Mouse (Mus musculus) spleen, adult 18-20 months (tissue): ENCODE measurements around the gene Ace3.

Experiments used
- DNase-seq, 2 experiments: peaks; one replicate each; pipeline ENCODE4 v3.0.0; 2022; ENCODE audit warnings: mixed read lengths in 2 of 2

Gene Ace3

DNA sequence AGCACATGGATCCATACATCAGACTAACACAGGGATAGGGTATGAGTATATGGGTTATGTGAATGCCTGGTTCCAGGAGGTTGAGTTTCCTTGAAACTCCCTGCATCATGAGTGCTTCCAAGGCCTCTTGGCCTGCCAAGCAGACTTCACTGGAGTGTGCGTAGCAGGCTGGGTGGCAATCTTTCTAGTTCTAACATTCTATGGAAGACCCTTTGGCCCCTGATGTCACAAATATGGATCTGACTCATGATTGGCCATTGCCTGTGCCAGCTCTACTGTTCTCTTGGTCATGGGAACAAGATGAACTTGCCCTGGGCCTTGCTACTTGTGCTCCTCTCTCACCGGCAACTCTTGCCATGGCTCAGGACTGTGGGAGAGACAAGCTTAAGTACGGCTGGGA is at the start of gene Ace3:
TSS of gene Ace3 (plus strand) at position 301 of the 400 bp plus-strand sequence.
- no peak for DNase-seq

GRCm38 (mm10) chr11:105944770-105945672 is 49.5 kb upstream of the Ace3 start:
- DNase-seq = no peak

DNA sequence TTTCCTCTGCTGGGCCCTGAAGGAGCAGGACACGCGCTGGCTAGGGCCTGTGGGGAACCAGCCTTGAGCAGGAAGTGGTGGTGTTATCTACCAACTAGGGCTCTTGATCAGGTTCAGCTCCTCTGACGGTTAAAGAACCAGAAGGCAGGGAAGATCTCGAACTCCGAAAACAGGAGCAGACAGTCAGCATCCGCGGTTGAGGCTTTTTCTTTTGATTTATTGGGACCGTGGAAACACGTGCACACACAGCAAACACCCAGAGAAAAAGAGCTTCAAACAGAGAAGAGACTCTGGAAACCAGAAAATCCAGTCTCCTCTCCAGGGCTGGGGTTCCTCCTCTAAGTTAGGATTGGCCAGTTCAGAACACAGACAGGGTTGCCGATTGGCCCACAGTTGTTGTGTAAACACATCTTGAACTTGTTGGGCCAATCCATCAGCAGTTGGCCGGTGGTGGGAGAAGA is 47.8 kb upstream of the Ace3 start:
- DNase-seq = no peak

GRCm38 (mm10) chr11:105948255-105948654 is 46.2 kb upstream of the Ace3 start:
- DNase-seq = no peak

- no peak for DNase-seq
Observed at GRCm38 (mm10) chr11:105950519-105950918, 44.0 kb upstream of the Ace3 start.

- DNase-seq = no peak
Observed at GRCm38 (mm10) chr11:105951601-105952044, 42.9 kb upstream of the Ace3 start.

DNA sequence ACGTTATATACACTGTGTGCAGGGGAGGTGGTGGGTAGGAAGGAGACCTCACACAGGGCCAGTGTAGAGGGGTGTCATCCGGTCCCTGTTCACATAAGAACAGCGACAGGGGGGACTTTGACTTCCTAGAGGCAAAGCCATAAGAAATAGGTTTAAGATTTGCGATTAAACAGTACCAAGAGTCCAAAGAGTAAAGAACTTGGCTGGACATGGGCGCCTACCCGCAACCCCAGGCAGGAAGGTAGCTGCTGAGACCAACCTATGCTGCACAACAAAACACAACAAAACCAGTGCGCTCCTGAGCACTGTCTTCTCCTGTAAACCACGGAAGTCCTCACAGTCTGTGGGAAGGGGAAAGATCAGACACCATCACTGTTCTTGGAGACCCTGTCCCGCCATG is 42.4 kb upstream of the Ace3 start:
- DNase-seq = no peak

DNA sequence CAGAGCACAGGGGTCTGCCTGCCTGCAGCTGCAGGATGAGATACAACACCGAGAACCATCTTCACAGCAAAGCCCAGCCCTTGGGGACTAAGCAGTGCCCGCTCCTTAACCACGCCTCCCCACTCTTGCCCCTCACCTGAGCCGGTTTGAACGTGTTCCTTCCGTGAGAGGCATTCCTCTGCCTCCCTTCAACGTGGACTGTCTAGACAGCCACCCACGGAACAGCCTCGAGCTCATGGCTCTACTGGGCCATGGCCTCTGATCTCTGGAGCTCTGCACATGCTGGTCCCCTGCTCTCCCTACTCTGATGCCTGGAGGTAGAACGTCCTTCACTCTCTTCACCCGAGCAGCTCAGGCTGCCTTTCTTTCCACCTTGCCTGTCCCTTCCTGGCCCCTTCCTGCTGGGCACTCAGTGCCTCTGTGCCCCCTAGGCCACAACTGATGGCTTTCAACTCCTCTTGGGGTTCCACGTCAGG is 41.5 kb upstream of the Ace3 start, which contains the start of gene Cyb561:
TSS of gene Cyb561 (minus strand) at position 426 of the 476 bp plus-strand sequence.
- DNase-seq = no peak

DNA sequence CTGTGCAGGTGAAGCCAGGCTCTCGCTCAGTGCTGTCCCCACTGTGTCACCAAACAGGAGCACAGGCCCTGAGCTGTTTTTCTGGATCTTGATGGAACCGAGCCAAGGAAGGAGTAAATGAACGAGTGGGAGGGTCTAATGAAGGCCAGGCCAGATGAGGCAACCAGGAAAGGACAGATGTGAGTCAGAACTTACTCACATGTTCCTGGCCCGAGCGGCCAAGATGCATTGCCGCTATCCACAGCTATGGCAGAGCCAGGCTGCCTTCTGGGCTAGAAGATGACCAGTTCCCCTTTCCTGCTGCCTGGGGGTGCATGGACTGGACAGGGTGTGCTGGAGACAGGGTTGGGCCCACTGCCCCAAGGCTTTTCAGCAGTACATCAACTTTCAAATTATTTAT is 41.1 kb upstream of the Ace3 start:
- no peak for DNase-seq

- no peak for DNase-seq
Observed at GRCm38 (mm10) chr11:105955815-105956430, 38.6 kb upstream of the Ace3 start.

GRCm38 (mm10) chr11:105957501-105957900 is 37.0 kb upstream of the Ace3 start:
- DNase-seq = no peak

- DNase-seq = no peak
Observed at GRCm38 (mm10) chr11:105958566-105958965, 35.9 kb upstream of the Ace3 start.

DNA sequence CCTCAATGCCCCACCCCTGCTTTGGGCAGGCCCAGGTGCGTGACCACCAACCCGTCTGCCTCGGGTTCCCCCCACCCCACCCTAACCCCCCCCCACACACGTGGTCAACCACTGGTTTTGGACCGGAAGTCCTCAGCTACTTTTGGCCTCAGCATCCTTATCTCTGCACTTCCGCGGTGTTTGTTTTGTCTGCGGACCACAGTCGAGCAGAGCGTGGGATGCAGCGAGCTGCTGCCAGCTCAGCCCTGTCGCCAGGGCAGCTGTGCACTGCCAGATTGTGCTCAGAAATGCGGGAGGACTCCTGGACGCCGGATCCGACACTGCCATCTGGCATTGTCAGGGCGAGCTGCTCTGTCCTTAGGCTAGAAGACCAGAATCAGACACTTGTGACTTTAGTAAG is 35.1 kb upstream of the Ace3 start:
- DNase-seq = no peak

GRCm38 (mm10) chr11:105964691-105965090 is 29.8 kb upstream of the Ace3 start:
- DNase-seq = no peak

- no peak for DNase-seq
Observed at GRCm38 (mm10) chr11:105966288-105966687, 28.2 kb upstream of the Ace3 start.

DNA sequence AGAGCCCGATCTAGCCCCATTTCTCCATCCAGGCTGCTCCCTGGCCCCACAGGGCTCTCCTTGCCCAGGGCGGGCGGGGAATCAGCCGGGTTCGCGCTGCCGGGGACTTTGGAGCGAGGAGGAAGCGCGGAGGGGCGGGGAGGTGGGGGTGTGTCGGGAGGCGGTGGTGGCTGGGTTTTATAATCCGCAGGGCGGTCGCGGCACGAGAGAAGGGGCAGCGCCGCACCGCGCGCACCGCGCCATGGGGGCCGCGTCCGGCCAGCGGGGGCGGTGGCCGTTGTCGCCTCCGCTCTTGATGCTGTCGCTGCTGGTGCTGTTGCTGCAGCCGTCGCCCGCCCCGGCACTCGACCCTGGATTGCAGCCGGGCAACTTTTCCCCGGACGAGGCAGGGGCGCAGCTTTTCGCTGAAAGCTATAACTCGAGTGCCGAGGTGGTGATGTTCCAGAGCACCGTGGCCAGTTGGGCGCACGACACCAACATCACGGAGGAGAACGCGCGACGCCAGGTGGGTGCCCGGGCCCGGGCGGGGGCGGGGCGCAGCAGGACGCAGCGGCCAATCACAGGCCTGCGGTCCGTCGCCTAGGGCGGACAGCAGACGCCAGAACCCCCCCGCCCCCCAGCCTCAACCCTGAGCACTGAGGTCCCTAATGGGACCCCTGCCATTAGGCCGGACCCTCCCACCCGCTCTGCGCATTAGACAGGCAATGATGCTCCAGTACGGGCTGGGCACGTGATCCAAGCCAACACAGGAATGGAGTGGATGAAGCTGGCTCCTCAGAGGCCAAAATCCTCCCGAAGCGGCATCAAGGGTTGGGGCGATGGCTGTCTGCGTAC is 26.5 kb upstream of the Ace3 start, which contains the start of gene Ace:
TSS of gene Ace (plus strand) at position 205 of the 834 bp plus-strand sequence.
- DNase-seq = no peak

DNA sequence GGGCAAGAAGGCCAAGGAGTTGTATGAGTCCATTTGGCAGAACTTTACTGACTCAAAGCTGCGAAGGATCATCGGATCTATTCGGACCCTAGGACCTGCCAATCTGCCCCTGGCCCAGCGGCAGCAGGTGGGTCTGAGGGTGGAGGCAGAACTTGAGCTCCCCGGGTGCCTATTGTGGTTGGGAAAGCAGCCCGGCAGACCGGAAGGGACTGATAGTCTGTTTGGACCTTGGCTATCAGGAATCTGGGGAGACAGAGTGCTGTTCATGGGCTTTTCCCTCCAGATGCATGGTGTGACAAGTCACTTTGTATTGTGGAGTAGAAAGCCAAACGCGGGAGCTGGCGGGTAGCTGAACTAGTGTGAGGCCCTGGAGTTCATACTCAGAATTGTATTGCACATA is 25.5 kb upstream of the Ace3 start:
- DNase-seq = no peak

GRCm38 (mm10) chr11:105969516-105969915 is 25.0 kb upstream of the Ace3 start:
- peak in 1 of 2 experiments; percentile 24 for DNase-seq

DNA sequence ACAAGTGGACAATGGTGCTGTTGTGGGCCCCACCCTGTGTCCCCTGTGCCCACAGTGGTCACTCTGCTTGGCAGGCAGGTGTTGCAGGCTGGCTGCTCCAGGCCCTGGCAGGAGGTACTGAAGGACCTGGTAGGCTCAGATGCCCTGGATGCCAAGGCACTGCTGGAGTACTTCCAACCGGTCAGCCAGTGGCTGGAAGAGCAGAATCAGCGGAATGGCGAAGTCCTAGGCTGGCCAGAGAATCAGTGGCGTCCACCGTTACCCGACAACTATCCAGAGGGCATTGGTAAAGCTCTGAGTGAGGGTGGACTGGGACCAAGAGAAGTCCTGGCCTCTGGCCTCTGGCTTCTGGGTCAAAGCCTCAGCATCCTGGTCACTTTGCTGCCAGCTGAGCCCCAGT is 19.9 kb upstream of the Ace3 start:
- DNase-seq = no peak

DNA sequence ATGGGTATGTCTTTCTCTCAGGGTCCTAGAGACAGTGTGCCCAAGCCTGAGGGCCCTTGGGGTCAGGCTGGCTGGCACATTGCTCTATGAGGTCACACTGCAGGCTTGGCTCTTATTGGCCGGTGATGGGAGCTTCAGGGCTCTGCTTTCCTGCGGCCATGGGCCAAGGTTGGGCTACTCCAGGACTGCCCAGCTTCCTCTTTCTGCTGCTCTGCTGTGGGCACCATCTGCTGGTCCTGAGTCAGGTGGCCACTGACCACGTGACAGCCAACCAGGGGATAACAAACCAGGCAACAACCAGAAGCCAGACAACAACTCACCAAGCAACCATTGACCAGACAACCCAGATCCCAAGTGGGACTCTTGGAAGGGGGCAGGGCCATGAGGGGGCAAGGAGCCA is 19.4 kb upstream of the Ace3 start:
- no peak for DNase-seq

DNA sequence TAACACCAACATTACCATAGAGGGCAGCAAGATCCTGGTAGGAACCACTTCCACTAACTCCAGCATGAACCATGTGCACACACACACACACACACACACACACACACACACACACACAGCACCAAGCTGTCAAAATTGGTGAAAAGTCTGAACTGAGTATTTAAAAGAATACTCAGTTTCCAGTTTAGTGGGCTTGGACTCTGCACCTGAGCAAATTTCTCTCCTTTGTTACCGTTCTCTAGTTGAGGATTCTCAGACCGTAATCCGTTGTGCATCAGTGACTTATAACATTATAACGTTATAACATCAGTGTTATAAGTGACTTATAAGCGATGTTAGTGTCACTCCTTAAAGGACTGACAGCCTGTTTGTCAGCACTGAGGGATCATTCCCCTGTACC is 18.8 kb upstream of the Ace3 start:
- no peak for DNase-seq

- no peak for DNase-seq
Observed at GRCm38 (mm10) chr11:105978232-105978631, 16.2 kb upstream of the Ace3 start.

- no peak for DNase-seq
Observed at GRCm38 (mm10) chr11:105978634-105979033, 15.8 kb upstream of the Ace3 start.
